8 mouse cellular contexts compared by ENCODE assay signal in the genomic region with DNA sequence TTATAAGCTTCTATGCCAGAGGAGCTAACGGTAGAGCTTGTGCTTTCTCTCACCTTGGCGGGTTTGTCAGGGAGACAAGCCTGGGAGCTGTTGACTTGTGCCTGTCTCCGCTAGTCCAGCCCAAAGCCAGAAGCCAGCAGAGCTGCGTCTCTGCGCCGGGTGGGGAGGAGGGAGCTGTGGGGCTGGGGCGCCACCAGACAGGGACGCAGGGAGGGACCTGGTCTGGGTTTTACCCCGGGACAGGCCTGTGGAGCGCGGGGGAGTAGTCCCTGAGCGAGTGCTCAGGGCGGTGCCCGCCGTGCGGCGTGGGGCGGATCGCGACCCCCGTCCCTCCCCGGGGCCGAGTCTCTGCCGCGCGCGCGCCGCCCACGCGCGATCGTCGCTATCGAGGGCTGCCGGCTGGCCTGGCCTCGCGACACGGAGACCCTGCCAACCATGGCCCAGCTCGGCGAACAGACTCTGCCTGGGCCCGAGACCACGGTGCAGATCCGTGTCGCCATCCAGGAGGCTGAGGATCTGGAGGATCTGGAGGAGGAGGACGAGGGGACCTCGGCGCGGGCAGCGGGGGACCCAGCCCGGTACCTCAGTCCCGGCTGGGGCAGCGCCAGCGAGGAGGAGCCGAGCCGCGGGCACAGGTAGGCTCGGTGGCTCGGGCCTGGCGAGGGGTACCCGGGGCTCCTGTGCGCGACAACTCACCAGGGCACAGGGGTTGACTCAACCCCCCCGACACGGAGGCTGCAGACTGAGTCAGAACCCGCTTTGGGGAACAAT. TPM values are rescaled to one million over a fixed set of nuclear protein-coding genes. Genes with fewer than 3 reads are reported as not detected.
DNase-seq lines count a peak whose midpoint lies in the region; ATAC-seq lines count a peak whose summit lies in the region.

A gene (plus strand): TSS at position 219 of the 771 bp plus-strand sequence.

- peak; percentile 19 for DNase-seq in NIH3T3 (ENCODE audit: low read depth)
- peak; percentile 12 for DNase-seq in brain, embryonic 18.5 days (ENCODE audit: low read depth, low spot score)
- DNase-seq in forebrain, embryonic 14.5 days (ENCODE audit: low spot score): peak; percentile 45
- peak; percentile 59 to 63 for DNase-seq in heart, postnatal 10 days
- peak in 1 of 2 experiments; percentile 56 for DNase-seq in layer of hippocampus, postnatal 14 days (ENCODE audit: low spot score in 2 of 2)
- peak; percentile 58 for DNase-seq in lung, postnatal 10 days
- peak; percentile 72 for DNase-seq in right cerebral cortex, postnatal 25 days

- ATAC-seq in forebrain, embryonic 14.5 days: peak; percentile 72
- ATAC-seq in granulocyte monocyte progenitor cell, adult 5-6 weeks (replicated peaks; ENCODE audit: poor library complexity, severe bottlenecking): no peak

- under 1% methylated on average over 58 of the region's 66 CpGs for WGBS in forebrain, embryonic 14.5 days

- peak within 1 kb of the TSS; percentile 96 for H3K4me2 ChIP-seq in forebrain, embryonic 14.5 days (ENCODE audit: low read length)

- no peaks in the 10 kb centered on the region for H3K27me3 ChIP-seq in forebrain, embryonic 14.5 days (replicated peaks; ENCODE audit: control insufficient read depth, insufficient read depth, low read length)

- 0 out of 2 replicates have a peak, but pooled peaks cover 2% of the 10 kb centered on the region for H3K4me1 ChIP-seq in forebrain, embryonic 14.5 days (ENCODE audit: control insufficient read depth, insufficient read depth, low read length)

- H3K36me3 ChIP-seq in forebrain, embryonic 14.5 days (ENCODE audit: control insufficient read depth, insufficient read depth, low read length): no peaks in the 10 kb centered on the region

- H3K4me3 ChIP-seq in forebrain, embryonic 14.5 days (ENCODE audit: low read depth, low read length): peak within 1 kb of the TSS; percentile 59

- H3K9ac ChIP-seq in forebrain, embryonic 14.5 days (ENCODE audit: low read length): peak within 1 kb of the TSS; percentile 85

- H3K9me3 ChIP-seq in forebrain, embryonic 14.5 days (replicated peaks; ENCODE audit: control insufficient read depth, low read length): no peaks in the 10 kb centered on the region; the same call in 1 of the 2 replicates

- intact Hi-C loops in heart, postnatal 10 days (cut with DNase I): no loop called here

- H3K27ac ChIP-seq in forebrain, embryonic 14.5 days (ENCODE audit: low read depth, low read length): no peak within 1 kb of the TSS

RNA-seq across cellular contexts. Expression of the gene that starts here (rescaled TPM):
- polyA plus RNA-seq in forebrain, embryonic 14.5 days (2014; fragmentation: Nextera tagmentation; extraction: Ambion mirVana): 5.9 and 7.8 TPM in 2 replicates
- 1 to 10 TPM; 1.3 to 1.5 TPM for total RNA-seq in heart, postnatal 10 days (2021)
- total RNA-seq in layer of hippocampus, postnatal 14 days (2021): 10 to 100 TPM; 32.2 to 32.8 TPM
- total RNA-seq in granulocyte monocyte progenitor cell, adult 5-6 weeks (2014; fragmentation: Nextera tagmentation): not detected in 2 replicates
- total RNA-seq in granulocyte monocyte progenitor cell, adult 5-6 weeks (2017): not detected in 2 replicates

Comparison
In these comparisons a context has a peak if more than half of its experiments do, and no peak if none do; other contexts are left out.
1. RNA of the gene that starts here (total RNA-seq): 32.2 to 32.8 TPM in layer of hippocampus, postnatal 14 days; 1.3 to 1.5 TPM in heart, postnatal 10 days and not detected in granulocyte monocyte progenitor cell, adult 5-6 weeks; every median in the first group is over 10 times any median in the second.